Mouse (Mus musculus) forelimb bud, embryonic 11.5 days (tissue): ENCODE data around the gene Unc5b.
"Not testable (repeated sequence)": the region's sequence is repeated elsewhere in the genome, so short reads cannot be mapped to it uniquely, and the experiment has no call there.

Source experiments
- DNase-seq: peaks from one replicate; pipeline ENCODE4 v3.0.0-alpha.2; 2012; ENCODE audit warnings: low read depth, low spot score

Unc5b gene

DNA sequence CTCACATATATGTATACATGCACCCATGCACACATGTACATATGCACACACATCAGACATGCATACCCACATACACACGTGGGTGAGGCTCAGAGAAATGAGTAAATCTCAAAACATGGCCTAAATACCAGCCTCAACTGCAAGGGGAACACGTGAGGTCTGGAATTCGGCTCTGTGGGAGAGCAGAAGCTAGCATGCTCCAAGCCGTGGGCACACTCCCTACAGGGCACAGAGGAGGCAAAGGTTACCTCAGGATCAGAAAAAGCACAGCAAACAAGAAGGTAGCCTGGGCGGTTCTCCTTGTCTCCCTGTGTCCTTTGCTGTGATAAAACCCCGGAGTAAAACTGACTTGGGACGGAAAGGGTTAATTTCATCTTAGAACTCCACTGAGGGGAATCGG is 77.4 kb downstream of the Unc5b start:
- no peak for DNase-seq

DNA sequence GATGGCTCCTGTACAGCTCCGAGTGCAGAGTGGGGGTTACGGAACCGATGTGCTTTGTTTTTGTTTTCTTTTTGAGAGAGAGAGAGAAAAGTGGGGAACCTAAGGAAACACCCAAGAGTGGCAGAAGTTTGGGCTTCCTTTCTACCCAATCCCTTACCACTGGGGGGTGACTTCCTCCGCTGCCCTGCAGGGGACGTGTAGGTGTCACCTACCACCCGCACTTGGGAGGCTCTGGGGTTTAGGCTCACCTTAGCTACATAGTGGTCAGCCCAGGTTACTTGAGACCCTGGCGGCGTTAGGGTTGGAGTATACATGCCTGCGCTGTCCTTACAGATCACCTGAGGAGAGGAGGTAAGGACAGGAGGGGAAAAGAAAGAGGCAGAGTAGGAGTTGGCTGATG is 78.1 kb downstream of the Unc5b start:
- no peak for DNase-seq

DNA sequence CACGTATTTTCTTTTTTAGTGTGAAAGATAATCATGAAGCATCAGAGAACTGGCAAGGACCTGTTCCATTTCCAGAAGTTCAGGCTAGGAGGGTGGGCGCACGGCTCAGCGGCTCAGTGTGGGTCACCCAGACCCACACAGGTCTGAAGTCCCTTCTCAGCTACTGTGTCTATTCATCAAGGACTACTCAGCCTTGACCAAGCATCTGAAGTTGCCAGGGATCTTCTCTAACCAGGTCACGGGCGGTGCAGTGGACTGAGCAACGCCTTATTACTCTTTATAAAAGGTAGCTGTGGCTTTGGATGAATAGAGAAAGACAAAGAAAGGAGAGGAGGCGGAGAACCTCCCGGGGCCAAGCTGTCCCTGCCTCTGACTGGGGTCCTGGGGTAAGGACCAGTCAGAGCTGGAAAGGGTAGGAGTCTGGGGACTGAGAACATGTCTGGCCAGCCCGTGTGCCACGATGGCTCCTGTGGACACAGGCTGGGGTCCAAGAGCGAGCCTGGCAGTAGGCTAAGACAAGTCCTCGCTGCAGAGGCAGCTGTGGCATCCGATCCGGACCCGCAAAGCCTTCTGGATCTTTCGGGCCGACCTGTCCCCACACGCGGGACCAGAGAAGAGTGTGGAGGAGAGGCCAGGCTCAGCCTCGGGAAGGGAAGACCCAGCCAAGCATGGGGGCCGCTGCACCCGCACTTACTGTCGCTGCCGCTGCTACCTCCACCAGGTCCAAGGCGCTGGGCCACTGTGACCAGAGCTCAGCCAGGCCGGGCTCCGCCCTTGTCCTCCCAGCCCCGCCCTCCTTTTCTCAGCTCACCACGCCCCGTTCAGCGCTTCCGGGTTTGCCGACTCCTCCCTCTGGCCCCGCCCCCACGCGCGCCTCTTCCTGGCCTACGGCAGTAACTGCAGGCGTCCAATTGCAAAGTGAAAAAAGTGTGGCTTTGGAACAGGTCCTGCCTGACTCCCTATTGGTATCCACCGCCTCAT is 79.1 kb downstream of the Unc5b start, which contains the start of gene Slc29a3:
Slc29a3 (minus strand) TSS at position 755 of the 981 bp plus-strand sequence.
- DNase-seq: peak; percentile 94

DNA sequence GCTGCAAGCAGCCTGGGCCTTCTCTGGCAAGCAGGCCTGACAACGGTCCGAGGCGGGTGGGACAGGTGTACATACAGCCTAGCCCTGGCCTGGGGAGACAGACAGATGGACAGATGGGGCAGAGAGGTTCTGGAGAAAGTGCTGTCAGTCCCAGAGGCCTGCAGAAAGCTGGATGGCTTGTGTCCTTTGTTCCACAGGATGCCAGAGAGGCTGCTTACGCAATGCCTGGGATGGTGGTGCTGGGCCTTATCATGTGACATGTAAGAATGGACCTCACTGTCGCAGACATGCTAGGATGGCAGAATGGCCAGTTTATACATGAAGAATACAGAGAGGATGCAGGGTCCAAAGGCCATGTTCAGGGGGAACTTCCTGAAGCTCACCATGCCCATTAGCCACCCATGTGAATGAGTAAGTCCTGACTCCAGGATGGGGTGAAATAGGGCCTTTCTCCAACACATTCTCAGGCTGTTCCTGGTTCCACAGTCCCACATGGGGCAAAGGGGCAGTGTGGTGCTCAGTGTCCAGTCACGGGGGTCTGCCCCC is 83.6 kb downstream of the Unc5b start:
- DNase-seq: no peak

DNA sequence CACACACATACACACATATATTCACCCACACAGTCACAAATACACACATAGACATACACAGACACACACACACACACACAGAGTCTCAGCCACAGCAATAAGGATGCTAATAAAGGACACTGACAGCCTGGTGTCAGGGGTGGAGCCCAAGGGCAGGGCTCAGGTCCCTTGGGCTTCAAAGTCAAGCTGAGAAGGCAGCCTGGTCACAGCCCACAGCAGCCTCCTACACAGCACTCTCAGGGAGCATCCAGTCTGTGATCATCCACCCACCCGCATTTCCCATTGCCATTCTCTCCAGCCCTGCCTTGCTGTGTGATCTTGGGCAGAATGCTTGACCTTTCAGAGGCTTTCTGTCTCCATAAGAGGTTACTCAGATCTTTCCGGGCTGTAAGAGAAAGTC is 84.9 kb downstream of the Unc5b start:
- no peak for DNase-seq

DNA sequence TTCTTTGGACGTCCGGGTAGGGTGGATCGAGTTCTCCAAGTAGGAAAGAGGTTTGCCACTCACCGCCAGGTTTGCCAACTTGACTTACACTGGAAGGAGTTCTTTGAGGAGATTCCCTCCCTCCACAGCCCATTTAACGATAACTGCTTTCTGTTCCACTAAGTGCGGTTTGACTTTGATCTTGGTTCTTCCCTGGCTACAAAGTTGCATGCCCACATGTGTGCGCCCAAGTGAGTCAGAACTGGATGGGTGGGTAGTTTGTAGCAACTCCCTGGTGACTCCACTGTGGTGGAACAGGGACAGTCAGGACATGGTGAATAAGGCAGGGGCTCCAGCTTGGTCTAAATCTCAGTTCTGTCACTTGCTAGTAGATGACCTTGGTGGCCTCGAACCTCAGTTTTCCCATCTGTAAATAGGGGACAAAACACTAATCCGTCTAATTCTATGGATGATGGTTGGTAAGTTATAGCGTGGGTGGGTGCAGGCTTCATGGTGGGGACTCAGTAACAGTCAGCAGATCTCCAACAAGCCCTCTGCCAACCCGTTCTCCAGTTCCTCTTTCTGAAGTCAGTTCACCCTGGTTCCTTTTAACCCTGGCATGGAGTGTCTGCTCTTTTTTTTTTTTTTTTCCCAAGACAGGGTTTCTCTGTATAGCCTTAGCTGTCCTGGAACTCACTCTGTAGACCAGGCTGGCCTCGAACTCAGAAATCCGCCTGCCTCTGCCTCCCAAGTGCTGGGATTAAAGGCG is 86.7 kb downstream of the Unc5b start:
- no peak for DNase-seq

DNA sequence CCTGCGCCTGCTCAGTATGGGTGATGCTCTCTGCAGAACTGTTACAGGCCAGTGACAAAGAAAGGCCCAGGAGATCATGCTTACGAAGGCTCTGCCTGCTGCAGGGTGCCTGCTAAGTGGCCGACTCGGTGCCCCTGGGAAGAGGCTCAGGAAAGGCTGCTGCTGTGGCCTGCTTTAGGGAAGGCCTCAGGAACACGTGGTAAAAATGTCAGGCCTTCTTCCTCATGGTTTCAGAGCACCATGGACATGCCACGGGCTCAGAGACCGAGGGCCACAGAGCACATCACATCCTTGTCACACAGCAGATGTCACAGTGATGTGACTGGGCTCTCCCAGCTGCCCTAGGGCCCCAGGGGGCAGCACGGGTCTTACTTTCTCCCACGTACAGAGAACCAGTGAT is 87.7 kb downstream of the Unc5b start:
- DNase-seq: no peak

DNA sequence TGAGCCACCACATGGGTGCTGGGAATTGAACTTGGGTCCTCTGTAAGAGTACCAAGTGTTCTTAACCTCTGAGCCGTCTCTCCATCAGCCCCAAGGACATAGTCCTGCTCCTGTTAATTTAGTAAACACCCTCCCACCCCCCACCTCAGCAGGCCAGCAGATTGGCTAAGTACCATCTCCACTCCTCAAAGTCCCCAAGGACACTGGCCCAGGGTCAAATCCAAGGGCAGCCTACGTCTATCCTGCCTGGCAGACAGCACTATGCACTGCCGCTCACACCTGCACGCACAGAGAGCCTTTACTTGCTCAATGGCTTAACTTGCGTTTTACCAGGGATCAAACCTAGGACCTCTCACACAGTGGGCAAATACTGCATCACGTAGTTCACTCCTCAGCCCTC is 88.4 kb downstream of the Unc5b start:
- DNase-seq: no peak

DNA sequence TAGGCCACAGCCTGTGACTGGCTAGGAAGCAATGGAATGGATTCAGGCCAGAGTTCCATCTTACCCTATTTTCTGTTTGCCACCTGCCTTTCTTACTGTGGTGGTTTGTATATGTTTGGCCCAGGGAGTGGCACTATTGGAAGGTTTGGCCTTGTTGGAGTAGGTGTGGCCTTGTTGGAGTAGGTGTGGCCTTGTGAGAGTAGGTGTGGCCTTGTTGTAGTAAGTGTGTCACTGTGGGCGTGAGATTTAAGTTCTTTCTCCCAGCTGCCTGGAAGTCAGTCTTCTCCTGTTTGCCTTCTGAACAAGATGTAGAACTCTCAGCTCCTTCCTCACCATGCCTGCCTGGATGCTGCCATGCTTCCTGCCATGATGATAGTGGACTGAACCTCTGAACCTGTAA is 89.1 kb downstream of the Unc5b start:
- not testable (repeated sequence) for DNase-seq

DNA sequence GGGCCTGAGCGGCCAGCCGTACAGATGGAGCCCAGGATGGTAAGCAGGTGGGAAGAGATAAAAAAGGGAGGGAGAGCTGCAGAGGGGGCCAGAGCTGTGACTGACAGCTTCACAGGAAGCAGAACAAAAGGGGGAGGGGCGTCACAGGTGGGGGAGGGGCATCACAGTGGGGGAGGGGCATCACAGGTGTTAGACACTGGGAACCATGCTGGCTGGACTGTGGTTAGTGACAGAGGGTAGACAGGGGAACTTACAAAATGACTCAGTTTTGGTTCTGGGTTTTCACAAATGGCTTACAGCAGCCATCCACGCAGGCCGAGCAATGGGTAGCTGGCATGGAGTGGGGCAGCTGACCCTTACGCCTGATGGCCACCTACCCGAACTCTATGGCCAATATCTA is 89.9 kb downstream of the Unc5b start:
- DNase-seq: no peak

DNA sequence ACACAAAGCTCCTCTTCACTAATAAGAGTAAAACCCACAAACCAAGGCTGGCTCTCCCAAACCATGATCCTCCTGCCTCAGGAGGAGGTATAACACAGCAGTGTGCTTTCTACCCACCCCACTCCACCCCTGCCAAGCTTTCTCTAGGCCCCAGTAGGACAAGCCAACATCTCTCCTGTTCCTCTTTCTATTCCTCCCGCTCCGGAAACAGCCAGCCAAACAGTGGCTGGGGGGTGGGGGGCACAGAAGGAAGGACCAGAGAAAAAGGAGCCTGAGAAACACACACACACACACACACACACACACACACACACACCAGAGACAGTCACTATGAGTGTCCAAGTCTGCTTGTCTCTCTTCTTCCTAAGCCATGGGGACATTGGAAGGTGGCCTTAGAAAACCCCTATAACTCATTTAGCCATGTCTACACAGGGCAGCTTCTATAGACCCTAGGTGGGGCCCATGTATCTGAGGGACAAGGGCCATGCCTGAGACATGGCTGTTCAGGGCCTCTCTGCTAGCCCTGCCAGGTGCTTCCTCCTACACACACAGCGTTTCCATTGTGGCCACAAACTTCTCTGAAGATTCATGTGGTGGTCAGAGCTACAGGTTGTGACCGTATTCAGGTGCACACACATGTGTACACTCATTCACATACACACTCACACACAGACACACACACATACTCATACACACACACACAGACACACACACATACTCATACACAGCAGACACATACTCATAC is 91.6 kb downstream of the Unc5b start:
- no peak for DNase-seq

DNA sequence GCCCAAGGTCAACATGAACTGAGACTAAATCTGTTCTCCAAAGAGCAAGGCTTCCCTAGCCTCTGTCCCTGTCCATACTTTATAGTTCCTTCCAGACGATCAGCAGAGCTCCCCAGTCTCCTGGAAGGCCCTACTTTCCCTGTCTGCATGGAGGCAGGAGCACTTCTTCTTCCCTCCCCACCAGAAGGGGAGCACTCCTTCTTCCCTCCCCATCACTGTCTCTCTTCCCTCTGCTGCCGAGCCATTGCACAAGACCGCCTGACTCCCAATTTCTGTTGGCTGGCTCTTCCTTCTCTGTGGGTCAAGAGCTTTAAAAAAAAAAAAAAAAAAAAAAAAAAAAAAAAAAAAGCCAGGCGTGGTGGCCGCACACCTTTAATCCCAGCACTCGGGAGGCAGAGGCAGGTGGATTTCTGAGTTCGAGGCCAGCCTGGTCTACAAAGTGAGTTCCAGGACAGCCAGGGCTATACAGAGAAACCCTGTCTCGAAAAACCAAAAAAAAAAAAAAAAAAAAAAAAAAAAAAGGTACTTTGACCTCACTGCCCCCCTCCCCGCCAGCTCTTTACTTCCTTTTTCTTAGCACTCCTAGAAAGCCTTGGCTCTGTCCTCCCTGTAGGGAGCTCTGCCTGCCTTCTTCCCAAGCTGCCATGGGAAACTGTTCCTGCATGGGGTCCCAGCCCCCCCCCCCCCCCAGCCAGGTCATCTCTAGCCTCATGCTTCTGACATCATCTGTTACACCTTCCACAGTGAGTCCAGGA is 93.3 kb downstream of the Unc5b start:
- no peak for DNase-seq

DNA sequence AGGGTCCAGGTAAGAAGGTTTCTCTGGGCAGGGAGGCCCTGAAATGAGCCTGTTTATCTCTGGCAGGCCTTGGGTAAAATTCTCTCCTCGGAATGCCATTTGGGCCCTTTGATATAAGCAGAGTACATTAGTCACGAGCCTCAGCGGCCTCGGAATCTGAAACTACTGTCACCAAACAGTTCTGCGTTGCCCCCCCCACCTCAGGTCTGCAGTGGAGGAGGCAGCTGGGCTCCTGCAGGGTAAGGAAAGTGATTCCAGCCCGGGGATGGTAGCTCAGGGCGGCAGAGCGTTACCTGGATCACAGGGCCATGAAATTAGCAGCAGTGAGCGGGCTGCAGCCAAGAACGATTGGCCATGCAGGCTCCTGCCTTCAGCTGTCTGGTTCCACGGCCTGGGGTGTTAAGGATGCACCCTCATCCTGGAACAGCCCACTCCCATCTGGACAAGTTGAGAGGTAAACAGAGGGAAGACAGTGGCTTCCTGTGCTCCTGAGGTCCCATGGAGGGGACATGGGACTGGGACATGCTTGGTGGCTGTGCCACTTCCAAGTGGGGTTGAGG is 94.1 kb downstream of the Unc5b start:
- no peak for DNase-seq

DNA sequence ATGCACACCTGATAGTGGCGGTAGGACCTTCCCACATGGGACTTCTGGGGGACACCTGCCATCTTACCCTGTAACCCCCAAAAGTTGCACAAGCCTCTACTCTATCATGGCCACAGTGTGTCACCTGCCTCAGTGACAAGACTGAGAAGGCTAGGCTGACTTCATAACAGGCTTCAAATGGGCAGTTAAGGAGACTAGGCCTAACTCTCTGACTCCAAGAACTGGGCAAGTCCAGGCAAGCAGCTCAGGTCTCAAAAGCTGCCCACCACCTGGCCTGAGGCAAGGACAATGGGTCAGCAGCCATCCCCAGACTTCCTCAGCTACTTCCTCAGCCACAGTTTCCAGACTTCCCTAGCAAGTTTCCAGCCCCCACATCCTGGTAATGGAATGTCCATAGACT is 95.6 kb downstream of the Unc5b start:
- no peak for DNase-seq

DNA sequence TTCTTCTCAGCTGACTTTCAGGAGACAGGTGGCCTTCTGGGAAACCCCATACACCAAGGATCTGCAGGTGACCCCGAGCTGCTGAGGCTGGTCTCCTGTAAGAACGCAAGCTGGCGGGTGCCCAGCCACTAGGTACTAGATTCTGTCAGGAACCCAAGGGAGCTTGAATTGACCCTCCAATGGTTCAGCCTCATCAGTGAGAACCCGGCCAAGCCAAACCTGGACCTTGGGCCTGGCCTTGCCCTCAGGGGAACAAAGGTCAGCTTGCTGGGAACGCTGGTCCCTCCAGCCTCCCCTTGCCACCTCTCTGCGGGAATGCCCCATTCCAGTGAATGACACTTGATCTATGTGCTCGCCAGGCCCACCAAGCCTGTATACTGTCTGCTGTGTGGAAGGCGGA is 97.9 kb downstream of the Unc5b start:
- DNase-seq: no peak

DNA sequence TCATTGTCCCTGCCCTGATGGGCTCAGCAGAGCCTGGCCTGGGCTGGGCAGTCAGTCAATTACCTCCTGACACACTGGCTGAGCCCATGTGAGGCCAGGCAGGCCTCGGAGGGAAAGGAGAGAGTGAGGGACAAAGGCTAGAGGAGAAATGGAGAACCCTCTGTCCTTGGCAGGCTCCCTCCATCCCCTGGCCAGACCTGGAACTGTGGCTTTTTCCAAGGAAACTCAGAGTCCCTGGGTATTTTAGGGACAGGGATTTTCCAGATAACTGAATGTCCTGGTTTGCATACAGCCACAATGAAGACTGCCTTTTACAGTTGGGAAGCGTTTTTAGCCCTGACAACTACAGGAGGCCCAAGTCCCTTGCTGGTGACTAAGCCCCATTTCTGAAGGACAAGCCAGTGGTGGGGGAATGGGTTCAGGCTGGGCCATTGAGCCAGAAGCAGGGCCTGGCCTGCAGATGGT is 99.0 kb downstream of the Unc5b start:
- no peak for DNase-seq

DNA sequence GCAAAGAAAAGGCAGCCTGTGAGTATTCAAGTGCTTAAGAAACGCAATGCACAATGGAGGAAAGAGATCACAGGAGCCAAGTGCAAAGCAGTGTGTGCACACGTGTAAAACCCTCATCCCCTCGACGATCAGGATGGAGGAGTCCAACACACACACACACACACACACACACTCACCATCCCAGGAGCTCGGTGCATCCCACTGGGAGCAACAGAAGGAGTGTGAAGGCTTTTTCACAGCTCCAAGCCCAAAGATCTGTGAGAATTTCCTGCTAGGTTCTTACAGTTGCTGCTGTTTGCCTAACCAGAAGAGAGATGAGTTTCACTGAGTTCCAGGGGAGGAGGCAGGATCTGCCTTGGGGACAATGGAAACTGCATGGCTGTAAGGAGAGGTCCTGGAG is 99.6 kb downstream of the Unc5b start:
- DNase-seq: no peak

DNA sequence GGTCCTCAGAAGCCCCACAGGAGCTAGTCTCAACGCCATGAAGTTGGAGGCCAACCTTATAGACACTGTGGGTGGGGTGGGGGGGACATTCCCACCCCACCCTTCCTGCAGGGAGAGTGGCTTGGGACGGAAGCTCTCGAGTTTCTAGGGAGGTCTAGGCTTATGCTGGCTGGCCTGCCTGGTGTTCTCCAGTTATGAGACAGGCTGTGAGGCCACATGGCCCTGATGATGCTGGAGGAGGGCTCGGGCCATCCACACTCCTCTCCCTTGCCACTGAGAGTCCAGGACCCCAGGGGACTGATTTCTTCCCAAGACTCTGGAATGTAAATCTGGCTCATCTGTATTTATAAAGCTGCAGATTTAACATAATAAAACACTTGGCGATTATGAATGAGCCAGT is 104.1 kb downstream of the Unc5b start:
- no peak for DNase-seq

DNA sequence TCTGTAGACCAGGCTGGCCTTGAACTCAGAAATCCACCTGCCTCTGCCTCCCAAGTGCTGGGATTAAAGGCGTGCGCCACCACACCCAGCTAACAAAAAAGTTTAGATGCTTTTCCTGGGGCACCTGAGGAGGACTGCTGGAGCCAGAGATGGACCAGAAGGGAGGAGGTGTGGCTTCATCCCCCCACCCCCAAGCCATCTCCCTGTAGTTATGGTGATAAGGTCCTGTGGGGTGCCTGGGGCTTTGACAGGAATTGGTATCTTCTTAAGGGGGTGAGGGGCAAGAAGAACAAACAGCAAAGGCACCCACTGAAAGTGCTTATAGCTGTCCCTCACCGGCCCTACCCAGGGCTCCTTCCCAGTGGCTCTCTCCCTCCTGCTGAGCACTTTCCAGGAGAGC is 104.5 kb downstream of the Unc5b start:
- DNase-seq: no peak

DNA sequence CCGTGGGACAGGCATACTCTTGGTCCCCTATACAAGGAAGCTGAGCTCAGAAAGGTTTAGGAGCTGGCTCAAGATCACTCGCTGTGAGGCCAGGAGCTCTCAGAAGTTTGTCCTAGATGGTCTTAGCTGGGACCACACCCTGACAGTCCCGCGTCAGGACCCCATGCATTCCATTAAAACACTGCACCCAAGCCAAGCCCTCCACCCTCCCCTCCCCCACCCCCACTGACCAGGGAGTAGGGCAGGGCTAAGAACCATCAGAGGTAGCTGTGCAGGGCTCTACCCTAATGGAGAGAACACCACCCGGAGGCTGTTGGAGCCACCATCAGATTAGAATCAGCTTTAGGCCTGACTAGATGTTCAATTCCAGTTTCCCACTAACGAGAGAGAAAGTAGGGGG is 106.9 kb downstream of the Unc5b start:
- no peak for DNase-seq

DNA sequence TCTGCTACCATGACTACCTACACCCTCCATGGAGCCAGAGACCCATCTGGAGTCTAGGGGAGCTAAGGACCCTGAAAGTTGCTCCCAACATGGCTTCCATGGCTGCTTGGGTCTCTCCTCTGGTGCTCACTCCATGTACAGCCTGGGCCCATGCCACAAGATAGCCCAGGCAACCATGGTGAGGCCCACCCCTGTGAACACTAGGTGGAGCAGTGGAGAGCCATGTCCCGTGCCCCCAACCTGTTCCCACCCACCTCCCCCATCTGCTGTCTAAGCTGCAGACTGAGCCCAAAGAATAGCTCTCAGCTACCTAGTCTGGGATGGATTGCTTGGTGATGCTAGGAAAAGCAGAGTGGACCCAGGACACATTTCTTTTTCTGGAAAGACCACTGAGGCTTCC is 108.0 kb downstream of the Unc5b start:
- DNase-seq: no peak
